Comparison of ENCODE assay signal across 8 mouse cellular contexts in genomic region chr2:32150562-32150923, GRCm38 (mm10). TPM values are rescaled to one million over a fixed set of nuclear protein-coding genes. Genes with fewer than 3 reads are reported as not detected.
DNase-seq lines count a peak whose midpoint lies in the region; ATAC-seq lines count a peak whose summit lies in the region.

No protein-coding gene starts in this region.

- H3K36me3 ChIP-seq in heart, embryonic 12.5 days: no peaks in the 10 kb centered on the region
- no peaks in the 10 kb centered on the region for H3K36me3 ChIP-seq in forebrain, embryonic 13.5 days (ENCODE audit: poor library complexity, severe bottlenecking)
- H3K36me3 ChIP-seq in liver, embryonic 16.5 days (ENCODE audit: control insufficient read depth, insufficient read depth): no peaks in the 10 kb centered on the region

- H3K27me3 ChIP-seq in heart, embryonic 12.5 days (replicated peaks): no peaks in the 10 kb centered on the region
- H3K27me3 ChIP-seq in forebrain, embryonic 13.5 days: no peaks in the 10 kb centered on the region
- H3K27me3 ChIP-seq in liver, embryonic 16.5 days (ENCODE audit: control insufficient read depth, insufficient read depth, low read depth, low read length): no peaks in the 10 kb centered on the region

- no peak for DNase-seq in heart, adult 11 months
- DNase-seq in A20 (ENCODE audit: low read depth, low spot score): peak; percentile 72
- DNase-seq in right cerebral cortex, adult 2 months (ENCODE audit: low spot score in 2 of 2): no peak
- DNase-seq in kidney, adult 8-10 months: no peak
- DNase-seq in urinary bladder, adult 18-20 months (ENCODE audit: low spot score in 2 of 2): no peak

- no peak for ATAC-seq in heart, embryonic 12.5 days (ENCODE audit: insufficient number of reproducible peaks, low FRiP score)
- peak; percentile 79 for ATAC-seq in forebrain, embryonic 13.5 days
- ATAC-seq in liver, embryonic 16.5 days (ENCODE audit: low read depth): no peak

- peaks cover 40% of the 10 kb centered on the region for H3K4me1 ChIP-seq in heart, embryonic 12.5 days (replicated peaks)
- H3K4me1 ChIP-seq in forebrain, embryonic 13.5 days: peaks cover 41% of the 10 kb centered on the region
- H3K4me1 ChIP-seq in liver, embryonic 16.5 days (ENCODE audit: control insufficient read depth, low read depth, low read length): peaks cover 47% of the 10 kb centered on the region

- peak overlapping the region; percentile 96 for H3K4me2 ChIP-seq in heart, embryonic 12.5 days
- peak overlapping the region; percentile 97 for H3K4me2 ChIP-seq in forebrain, embryonic 13.5 days
- H3K4me2 ChIP-seq in liver, embryonic 16.5 days (ENCODE audit: low read depth, low read length): peak overlapping the region; percentile 84

- H3K9ac ChIP-seq in heart, embryonic 12.5 days: peak overlapping the region; percentile 97
- peak overlapping the region; percentile 100 for H3K9ac ChIP-seq in forebrain, embryonic 13.5 days
- H3K9ac ChIP-seq in liver, embryonic 16.5 days (ENCODE audit: low read depth, low read length): peak overlapping the region; percentile 94

- H3K27ac ChIP-seq in heart, embryonic 12.5 days (ENCODE audit: poor library complexity, severe bottlenecking): peak overlapping the region; percentile 97
- H3K27ac ChIP-seq in forebrain, embryonic 13.5 days: peak overlapping the region; percentile 100
- H3K27ac ChIP-seq in liver, embryonic 16.5 days (ENCODE audit: low read length): peak overlapping the region; percentile 88

- WGBS in heart, embryonic 12.5 days: 7% methylated on average over 7 of the region's 7 CpGs
- WGBS in forebrain, embryonic 13.5 days: 7% methylated on average over 7 of the region's 7 CpGs
- 7% methylated on average over 7 of the region's 7 CpGs for WGBS in liver, embryonic 16.5 days (ENCODE audit: insufficient replicate concordance)

- H3K9me3 ChIP-seq in heart, embryonic 12.5 days (replicated peaks): no peaks in the 10 kb centered on the region
- H3K9me3 ChIP-seq in forebrain, embryonic 13.5 days (replicated peaks): no peaks in the 10 kb centered on the region
- no peaks in the 10 kb centered on the region for H3K9me3 ChIP-seq in liver, embryonic 16.5 days (replicated peaks; ENCODE audit: control insufficient read depth, low read length)

- H3K4me3 ChIP-seq in heart, embryonic 12.5 days: peak overlapping the region; percentile 80
- peak overlapping the region; percentile 89 for H3K4me3 ChIP-seq in forebrain, embryonic 13.5 days
- peak overlapping the region; percentile 85 for H3K4me3 ChIP-seq in liver, embryonic 16.5 days (ENCODE audit: low read depth, low read length)

RNA-seq across cellular contexts. Expression of gene Prrc2b, which starts 0.3 kb away (rescaled TPM):
- 54.7 and 66.5 TPM in 2 replicates for polyA plus RNA-seq in heart, embryonic 12.5 days (2016; fragmentation: Nextera tagmentation; extraction: Ambion mirVana)
- 53.0 and 57.4 TPM in 2 replicates for polyA plus RNA-seq in forebrain, embryonic 13.5 days (2015; fragmentation: Nextera tagmentation; extraction: Ambion mirVana)
- polyA plus RNA-seq in liver, embryonic 16.5 days (2015; fragmentation: Nextera tagmentation; extraction: Ambion mirVana): 4.5 and 4.7 TPM in 2 replicates

RNA-seq across cellular contexts. Expression of gene Plpp7, which starts 55.2 kb away (rescaled TPM):
- 11.4 and 13.6 TPM in 2 replicates for polyA plus RNA-seq in heart, embryonic 12.5 days (2016; fragmentation: Nextera tagmentation; extraction: Ambion mirVana)
- polyA plus RNA-seq in forebrain, embryonic 13.5 days (2015; fragmentation: Nextera tagmentation; extraction: Ambion mirVana): 10.3 and 11.9 TPM in 2 replicates
- polyA plus RNA-seq in liver, embryonic 16.5 days (2015; fragmentation: Nextera tagmentation; extraction: Ambion mirVana): 1.4 and 2.1 TPM in 2 replicates
